Mouse (Mus musculus): ENCODE measurements around the gene Dnah6.

DNA sequence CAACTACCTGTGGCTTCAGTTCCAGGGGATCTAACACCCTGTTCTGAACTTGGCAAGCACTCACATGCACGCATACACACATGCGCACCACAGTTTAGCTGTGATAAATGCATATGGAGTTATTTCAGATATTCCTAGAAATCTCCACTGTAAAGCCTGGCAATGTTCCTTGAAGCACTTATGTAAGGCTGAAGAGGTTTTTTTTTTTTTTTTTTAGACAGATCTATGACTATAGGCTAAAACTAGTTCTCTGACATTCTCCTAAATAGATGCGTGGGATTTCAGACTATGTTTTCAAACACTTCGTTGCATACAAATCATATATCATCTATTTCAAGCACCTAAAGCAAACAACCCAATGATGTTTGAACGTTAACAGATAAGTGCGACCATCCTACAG, 166.6 kb downstream of the Dnah6 start:
- TF ChIP-seq CTCF (IDR thresholded peaks at IDR 0.05; ENCODE audit: control insufficient read depth, insufficient read depth, insufficient replicate concordance, low read depth, low read length), result no peak
- TF ChIP-seq POLR2A (IDR thresholded peaks at IDR 0.05; ENCODE audit: control insufficient read depth, low read depth, low read length), result no peak

All from testis, adult 2 months (tissue).